Mouse (Mus musculus) embryonic facial prominence, embryonic 14.5 days (tissue): Measurements from ENCODE around the gene Rad50. TPM values are rescaled to one million over a fixed set of nuclear protein-coding genes. Genes with fewer than 3 reads are reported as not detected.

Experiments
- ATAC-seq: fragments of 200-750 bp; cut with Nextera tagmentation; 2 replicates; pipeline ENCODE4 v1.8.0; 2017; ENCODE audit warnings: low read depth, moderate number of reproducible peaks, moderate TSS enrichment
- DNase-seq: peaks from one replicate; pipeline ENCODE4 v3.0.0-alpha.2; 2015; ENCODE audit warnings: low spot score
- H3K27ac ChIP-seq: fragments of 300-500 bp; sonication (generic); replicated peaks from 2 replicates; pipeline ENCODE4 v1.5.1; 2014; ENCODE audit warnings: low read depth, mild to moderate bottlenecking, low read length, moderate library complexity
- H3K27me3 ChIP-seq: fragments of 300-500 bp; sonication (generic); replicated peaks from 2 replicates; pipeline ENCODE4 v1.6.1; 2014; ENCODE audit warnings: low read length; ENCODE audit not compliant: control insufficient read depth, insufficient read depth
- H3K36me3 ChIP-seq: fragments of 300-500 bp; sonication (generic); 2 replicates; pipeline ENCODE4 v1.6.1; 2014; ENCODE audit warnings: low read length, mixed read lengths; ENCODE audit not compliant: control insufficient read depth, insufficient read depth
- H3K4me1 ChIP-seq: fragments of 300-500 bp; sonication (generic); 2 replicates; pipeline ENCODE4 v1.6.1; 2014; ENCODE audit warnings: antibody characterized with exemption, low read length; ENCODE audit not compliant: control insufficient read depth, insufficient read depth
- H3K4me2 ChIP-seq: fragments of 300-500 bp; sonication (generic); 2 replicates; pipeline ENCODE4 v1.6.1; 2014; ENCODE audit warnings: low read depth, mild to moderate bottlenecking, low read length, moderate library complexity, mixed read lengths
- H3K4me3 ChIP-seq: fragments of 300-500 bp; sonication (generic); 2 replicates; pipeline ENCODE4 v1.5.1; 2014; ENCODE audit warnings: low read depth, mild to moderate bottlenecking, low read length
- H3K9ac ChIP-seq: fragments of 300-500 bp; sonication (generic); 2 replicates; pipeline ENCODE4 v1.6.1; 2014; ENCODE audit warnings: low read depth, mild to moderate bottlenecking, low read length, moderate library complexity, mixed read lengths
- H3K9me3 ChIP-seq: fragments of 300-500 bp; sonication (generic); 2 replicates; pipeline ENCODE4 v1.6.1; 2016; ENCODE audit warnings: low read length; ENCODE audit not compliant: control insufficient read depth
- WGBS: fragments of 180-500 bp; shearing (Covaris S2); extraction: QIAGEN DNeasy Blood & Tissue Kit; methylation state at CpG from one replicate; pipeline ENCODE4 v1.1.7; 2014; 5-methylcytosine and 5-hydroxymethylcytosine counted together
- polyA plus RNA-seq: library from polyadenylated mRNA; unstranded; fragments of >200 nt; fragmentation: Nextera tagmentation; extraction: Ambion mirVana; gene quantifications from 2 replicates; pipeline ENCODE4 v1.2.1, GENCODE M21; 2014

The Rad50 gene
- 18.0 and 19.5 TPM in 2 replicates for polyA plus RNA-seq

DNA sequence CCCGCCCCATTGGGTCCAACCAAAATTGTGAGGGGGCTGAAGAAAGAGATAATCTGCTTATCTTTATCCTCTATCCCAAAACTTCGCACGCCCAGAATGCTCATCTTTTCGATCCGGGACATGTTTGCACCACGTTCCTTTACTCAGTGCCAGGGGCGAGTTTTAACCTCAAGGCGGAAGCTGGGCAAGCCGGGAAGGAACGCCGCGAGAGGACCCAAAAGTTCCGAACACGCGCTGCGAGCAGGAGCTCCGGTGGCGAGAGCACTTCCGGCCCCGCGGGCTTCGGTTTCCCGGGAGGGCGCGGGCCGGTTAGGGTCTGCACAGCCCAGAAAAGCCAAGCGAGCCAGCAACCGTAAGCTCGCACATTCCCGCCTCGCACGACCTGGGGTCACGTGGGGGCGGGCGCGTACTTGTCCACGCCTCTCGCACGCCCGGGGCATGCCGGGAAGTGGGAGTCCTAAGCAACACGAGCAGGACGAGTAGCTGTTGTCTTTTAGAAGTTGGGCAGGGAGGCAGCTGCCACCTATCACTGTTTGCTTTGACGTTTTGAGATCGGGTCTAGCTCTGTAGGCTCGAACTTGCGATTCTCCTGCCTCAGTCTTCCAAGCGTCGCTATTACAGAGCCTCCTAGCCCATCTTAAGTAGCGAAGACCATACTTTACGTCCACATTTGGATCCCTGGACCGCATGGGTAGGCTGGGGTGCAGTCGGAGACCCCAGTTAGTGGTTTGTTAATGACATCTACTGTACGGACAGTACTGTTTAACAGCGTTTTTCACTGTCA, at the start of gene Rad50:
Gene Rad50, minus strand, starts transcription at position 386 of the 784 bp plus-strand sequence.
- WGBS: 5% methylated on average over 54 of the region's 55 CpGs
- ATAC-seq (peak; percentile 97), DNase-seq (peak; percentile 97)
- Histone ChIP-seq H3K9me3 (no peaks in the 10 kb centered on the region), H3K27me3 (no peaks in the 10 kb centered on the region), H3K4me1 (peaks cover 3% of the 10 kb centered on the region; the same call in 1 of the 2 replicates), H3K36me3 (peaks cover 10% of the 10 kb centered on the region; the same call in 1 of the 2 replicates), H3K4me3 (peak within 1 kb of the TSS; percentile 77), H3K4me2 (peak within 1 kb of the TSS; percentile 90), H3K27ac (peak within 1 kb of the TSS; percentile 86), H3K9ac (peak within 1 kb of the TSS; percentile 85)

DNA sequence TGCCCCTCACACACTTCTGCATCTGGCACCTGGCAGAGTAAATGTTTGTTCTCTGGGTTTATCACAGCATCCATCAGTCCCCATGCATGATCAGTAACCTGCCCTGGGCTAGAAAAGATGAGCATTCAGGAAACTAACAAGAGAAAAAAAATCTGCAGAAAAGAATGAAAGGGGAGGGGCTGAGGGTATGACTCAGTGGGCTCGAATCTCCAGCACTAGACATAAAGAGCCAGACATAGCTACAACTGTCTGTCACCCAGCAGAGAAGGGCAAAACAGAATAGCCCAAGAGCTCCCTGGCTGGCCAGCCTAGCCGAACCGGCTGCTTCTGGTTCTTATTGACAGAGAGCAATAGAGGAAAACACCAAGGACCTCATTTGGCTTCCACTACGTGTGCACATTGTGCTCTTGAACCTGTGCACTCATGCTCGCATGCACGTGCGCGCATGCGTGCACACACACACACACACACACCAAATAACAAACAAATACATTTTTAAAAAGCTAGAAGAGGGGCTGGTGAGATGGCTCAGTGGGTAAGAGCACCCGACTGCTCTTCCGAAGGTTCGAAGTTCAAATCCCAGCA, 48.0 kb upstream of the Rad50 start:
- Histone ChIP-seq H3K9ac (no peak overlapping the region), H3K27me3 (no peaks in the 10 kb centered on the region), H3K9me3 (no peaks in the 10 kb centered on the region), H3K36me3 (no peaks in the 10 kb centered on the region), H3K4me2 (no peak overlapping the region), H3K27ac (no peak overlapping the region), H3K4me1 (peaks cover 18% of the 10 kb centered on the region), H3K4me3 (no peak overlapping the region)
- DNase-seq (no peak), ATAC-seq (no peak)
- 79% methylated on average over 12 of the region's 12 CpGs for WGBS

- no peaks in the 10 kb centered on the region for H3K4me1 ChIP-seq
- 44% methylated on average over 5 of the region's 5 CpGs for WGBS
- H3K36me3 ChIP-seq: no peaks in the 10 kb centered on the region
- no peak overlapping the region for H3K4me3 ChIP-seq
- no peak overlapping the region for H3K27ac ChIP-seq
- H3K9me3 ChIP-seq: no peaks in the 10 kb centered on the region
- ATAC-seq (no peak), DNase-seq (no peak)
- H3K9ac ChIP-seq: no peak overlapping the region
- H3K4me2 ChIP-seq: no peak overlapping the region
- no peaks in the 10 kb centered on the region for H3K27me3 ChIP-seq
These were observed 42.7 kb upstream of the Rad50 start for GRCm38 (mm10) chr11:53749716-53750352.

GRCm38 (mm10) chr11:53749306-53749705, 42.2 kb upstream of the Rad50 start:
- no peak overlapping the region for H3K9ac ChIP-seq
- no peak overlapping the region for H3K4me2 ChIP-seq
- peak; percentile 31 for DNase-seq
- H3K9me3 ChIP-seq: no peaks in the 10 kb centered on the region
- 51% methylated on average over 4 of the region's 4 CpGs for WGBS
- H3K27ac ChIP-seq: no peak overlapping the region
- no peak overlapping the region for H3K4me3 ChIP-seq
- no peaks in the 10 kb centered on the region for H3K4me1 ChIP-seq
- no peaks in the 10 kb centered on the region for H3K27me3 ChIP-seq
- ATAC-seq: no peak
- H3K36me3 ChIP-seq: no peaks in the 10 kb centered on the region

GRCm38 (mm10) chr11:53748614-53749013, 41.5 kb upstream of the Rad50 start:
- ATAC-seq: no peak
- 93% methylated on average over 6 of the region's 6 CpGs for WGBS
- Histone ChIP-seq H3K27me3 (no peaks in the 10 kb centered on the region), H3K9ac (no peak overlapping the region), H3K9me3 (no peaks in the 10 kb centered on the region), H3K4me2 (no peak overlapping the region), H3K4me3 (no peak overlapping the region), H3K27ac (no peak overlapping the region), H3K36me3 (no peaks in the 10 kb centered on the region), H3K4me1 (no peaks in the 10 kb centered on the region)
- no peak for DNase-seq

DNA sequence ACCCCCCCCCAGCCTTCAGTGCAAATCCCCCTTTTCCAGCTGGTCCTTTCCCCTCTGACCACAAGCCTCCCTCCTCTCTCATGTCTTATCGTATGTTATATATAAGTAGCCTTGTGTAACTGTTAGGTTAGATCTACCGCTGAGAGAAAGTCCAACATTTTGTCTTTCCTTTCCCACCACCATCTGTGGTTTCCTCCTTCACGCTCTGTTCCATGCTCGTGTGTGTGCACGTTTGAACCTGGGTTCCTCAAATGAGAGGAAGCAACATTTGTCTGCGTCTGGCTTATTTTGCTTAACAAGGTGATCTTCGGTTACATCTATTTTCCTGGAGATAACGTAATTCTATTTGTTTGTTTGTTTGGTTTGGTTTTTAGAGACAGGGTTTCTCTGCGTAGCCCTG, 40.9 kb upstream of the Rad50 start:
- Histone ChIP-seq H3K4me1 (no peaks in the 10 kb centered on the region), H3K36me3 (no peaks in the 10 kb centered on the region), H3K9me3 (no peaks in the 10 kb centered on the region), H3K27me3 (no peaks in the 10 kb centered on the region), H3K4me2 (no peak overlapping the region), H3K4me3 (no peak overlapping the region), H3K9ac (no peak overlapping the region), H3K27ac (no peak overlapping the region)
- ATAC-seq: no peak
- no peak for DNase-seq
- WGBS: 84% methylated on average over 9 of the region's 9 CpGs

DNA sequence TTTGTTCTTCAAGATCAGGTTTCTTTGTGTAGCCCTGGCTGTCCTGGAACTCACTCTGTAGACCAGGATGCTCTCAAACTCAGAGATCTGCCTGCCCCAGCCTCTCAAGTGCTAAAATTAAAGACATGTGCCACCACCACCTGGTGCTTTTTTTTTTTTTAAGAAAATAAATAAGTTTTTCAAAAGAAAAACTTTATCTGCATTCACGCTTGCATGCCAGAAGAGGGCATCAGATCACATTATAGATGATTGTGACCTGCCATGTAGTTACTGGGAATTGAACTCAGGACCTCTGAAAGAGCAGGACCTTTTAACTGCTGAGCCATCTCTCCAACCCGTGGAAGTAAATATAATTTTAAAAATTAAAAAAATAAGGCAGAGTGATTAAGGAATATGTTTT, 38.1 kb upstream of the Rad50 start:
- DNase-seq: no peak
- H3K9ac ChIP-seq: no peak overlapping the region
- no peak overlapping the region for H3K4me2 ChIP-seq
- H3K9me3 ChIP-seq: no peaks in the 10 kb centered on the region
- WGBS: 88% methylated on average over 2 of the region's 2 CpGs
- no peak overlapping the region for H3K27ac ChIP-seq
- H3K27me3 ChIP-seq: no peaks in the 10 kb centered on the region
- H3K4me3 ChIP-seq: no peak overlapping the region
- no peaks in the 10 kb centered on the region for H3K4me1 ChIP-seq
- no peaks in the 10 kb centered on the region for H3K36me3 ChIP-seq
- no peak for ATAC-seq

- peak; percentile 51 for DNase-seq
- Histone ChIP-seq H3K9ac (no peak overlapping the region), H3K4me1 (no peaks in the 10 kb centered on the region), H3K36me3 (no peaks in the 10 kb centered on the region), H3K9me3 (no peaks in the 10 kb centered on the region), H3K27me3 (no peaks in the 10 kb centered on the region), H3K4me2 (no peak overlapping the region), H3K4me3 (no peak overlapping the region), H3K27ac (no peak overlapping the region)
- WGBS: 12% methylated on average over 5 of the region's 5 CpGs
- ATAC-seq: no peak
These were observed 35.2 kb upstream of the Rad50 start for GRCm38 (mm10) chr11:53742353-53742752.
